Mouse (Mus musculus) hindbrain, embryonic 11.5 days (tissue): Measurements from ENCODE around the gene Kat6b. TPM values are rescaled to one million over a fixed set of nuclear protein-coding genes. Genes with fewer than 3 reads are reported as not detected.

Source experiments
- ATAC-seq: fragments of 200-750 bp; cut with Nextera tagmentation; 2 replicates; pipeline ENCODE4 v1.8.0; 2017; ENCODE audit warnings: mild to moderate bottlenecking, moderate TSS enrichment, moderate library complexity; ENCODE audit not compliant: low FRiP score
- DNase-seq: peaks from one replicate; pipeline ENCODE4 v3.0.0-alpha.2; 2015; ENCODE audit warnings: low spot score
- H3K27ac ChIP-seq: fragments of 300-500 bp; sonication (generic); 2 replicates; pipeline ENCODE4 v1.5.1; 2014; ENCODE audit warnings: mild to moderate bottlenecking, low read depth, low read length
- H3K27me3 ChIP-seq: fragments of 300-500 bp; sonication (generic); 2 replicates; pipeline ENCODE4 v1.6.1; 2014; ENCODE audit warnings: mild to moderate bottlenecking, low read length, moderate library complexity, mixed read lengths; ENCODE audit not compliant: control insufficient read depth, insufficient read depth
- H3K36me3 ChIP-seq: fragments of 300-500 bp; sonication (generic); 2 replicates; pipeline ENCODE4 v1.6.1; 2014; ENCODE audit warnings: mild to moderate bottlenecking, low read length, moderate library complexity, mixed read lengths; ENCODE audit not compliant: control insufficient read depth, insufficient read depth
- H3K4me1 ChIP-seq: fragments of 300-500 bp; sonication (generic); replicated peaks from 2 replicates; pipeline ENCODE4 v1.6.1; 2014; ENCODE audit warnings: low read length, mixed read lengths; ENCODE audit not compliant: control insufficient read depth, insufficient read depth
- H3K4me2 ChIP-seq: fragments of 300-500 bp; sonication (generic); replicated peaks from 2 replicates; pipeline ENCODE4 v1.6.1; 2014; ENCODE audit warnings: mild to moderate bottlenecking, low read depth, low read length
- H3K4me3 ChIP-seq: fragments of 300-500 bp; sonication (generic); 2 replicates; pipeline ENCODE4 v1.5.1; 2014; ENCODE audit warnings: low read depth, low read length
- H3K9ac ChIP-seq: fragments of 300-500 bp; sonication (generic); 2 replicates; pipeline ENCODE4 v1.6.1; 2014; ENCODE audit warnings: low read depth, low read length
- H3K9me3 ChIP-seq: fragments of 300-500 bp; sonication (generic); 2 replicates; pipeline ENCODE4 v1.6.1; 2016; ENCODE audit warnings: low read length; ENCODE audit not compliant: control insufficient read depth
- WGBS: fragments of 180-500 bp; shearing (Covaris S2); extraction: QIAGEN DNeasy Blood & Tissue Kit; methylation state at CpG from one replicate; pipeline ENCODE4 v1.1.7; 2014; 5-methylcytosine and 5-hydroxymethylcytosine counted together
- polyA plus RNA-seq: library from polyadenylated mRNA; unstranded; fragments of >200 nt; fragmentation: Nextera tagmentation; extraction: Ambion mirVana; gene quantifications from 2 replicates; pipeline ENCODE4 v1.2.1, GENCODE M21; 2014

The Kat6b gene
- polyA plus RNA-seq, 1 experiment from 2014 or later = 24.0 TPM

DNA sequence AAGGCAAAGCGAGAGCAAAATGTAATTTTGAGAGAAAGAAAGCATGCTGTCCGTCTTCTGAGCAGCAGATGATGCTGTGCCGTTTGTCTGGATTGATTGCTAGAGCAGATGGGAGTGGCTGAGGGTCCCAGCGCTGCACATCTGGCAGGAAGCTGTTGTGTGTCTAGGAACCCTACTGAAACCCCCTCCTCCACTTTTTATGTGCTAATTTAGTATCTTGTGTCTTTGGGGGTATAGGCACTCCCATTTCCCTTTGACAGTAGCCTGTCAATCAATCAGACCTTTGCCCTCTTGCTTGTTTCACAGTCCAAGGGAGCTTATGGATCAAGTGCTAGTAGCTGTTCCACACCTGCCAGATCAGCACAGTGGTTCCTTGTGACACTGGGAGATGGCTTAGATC lies 191.9 kb downstream of the Kat6b start:
- 43% methylated on average over 4 of the region's 4 CpGs for WGBS
- Histone ChIP-seq H3K4me2 (no peak overlapping the region), H3K4me3 (no peak overlapping the region), H3K27ac (no peak overlapping the region), H3K36me3 (0 out of 2 replicates have a peak, but pooled peaks cover 7% of the 10 kb centered on the region), H3K4me1 (no peaks in the 10 kb centered on the region), H3K9me3 (no peaks in the 10 kb centered on the region), H3K27me3 (no peaks in the 10 kb centered on the region), H3K9ac (no peak overlapping the region)
- ATAC-seq (no peak), DNase-seq (no peak)

DNA sequence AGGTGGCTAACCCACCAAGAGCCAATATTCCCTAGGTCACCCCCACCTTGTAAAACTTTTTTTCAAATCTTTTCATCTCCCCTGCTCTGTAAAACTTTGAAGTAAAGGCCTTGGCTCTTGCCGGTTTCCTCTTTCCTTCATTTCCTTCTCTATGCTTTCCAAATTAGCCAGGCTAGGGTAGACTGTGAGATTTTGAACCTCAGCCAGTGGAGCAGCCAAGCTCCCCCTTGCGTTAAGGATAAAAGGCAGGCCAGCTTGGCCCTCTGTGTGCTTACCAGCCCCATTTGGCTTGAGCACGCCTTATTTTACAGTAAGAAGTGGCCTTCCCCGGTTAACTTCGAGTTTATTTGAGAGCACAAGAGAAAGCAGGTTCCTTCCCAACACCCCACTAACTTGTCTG lies 193.2 kb downstream of the Kat6b start:
- Histone ChIP-seq H3K4me3 (no peak overlapping the region), H3K9ac (no peak overlapping the region), H3K9me3 (no peaks in the 10 kb centered on the region), H3K4me2 (no peak overlapping the region), H3K27me3 (no peaks in the 10 kb centered on the region), H3K27ac (no peak overlapping the region), H3K4me1 (no peaks in the 10 kb centered on the region), H3K36me3 (0 out of 2 replicates have a peak, but pooled peaks cover 2% of the 10 kb centered on the region)
- DNase-seq = no peak
- WGBS = 75% methylated on average over 5 of the region's 5 CpGs
- ATAC-seq = no peak

DNA sequence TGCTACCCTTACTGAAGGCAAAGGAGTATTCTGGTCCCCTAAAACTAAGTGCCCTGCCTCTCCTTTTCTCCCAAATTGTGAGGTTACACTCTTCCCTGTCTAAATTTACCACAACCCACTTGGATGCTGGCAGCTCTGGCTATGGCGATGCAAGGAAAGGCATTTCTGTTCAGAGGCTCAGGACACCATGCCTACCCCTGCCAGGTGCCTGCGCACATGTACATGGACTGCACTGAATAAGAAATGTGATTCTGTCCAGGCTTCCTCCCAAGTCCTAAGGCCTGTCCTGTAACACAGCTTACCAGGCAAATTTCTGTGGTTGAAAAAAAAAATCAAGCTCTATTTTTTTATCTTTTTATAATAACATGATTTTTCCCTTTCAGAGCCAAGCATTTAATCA lies 195.0 kb downstream of the Kat6b start:
- no peaks in the 10 kb centered on the region for H3K36me3 ChIP-seq
- no peaks in the 10 kb centered on the region for H3K4me1 ChIP-seq
- no peaks in the 10 kb centered on the region for H3K27me3 ChIP-seq
- ATAC-seq = no peak
- WGBS = 74% methylated on average over 2 of the region's 2 CpGs
- no peak overlapping the region for H3K4me3 ChIP-seq
- no peak overlapping the region for H3K9ac ChIP-seq
- H3K9me3 ChIP-seq = no peaks in the 10 kb centered on the region
- H3K4me2 ChIP-seq = no peak overlapping the region
- no peak for DNase-seq
- H3K27ac ChIP-seq = no peak overlapping the region

DNA sequence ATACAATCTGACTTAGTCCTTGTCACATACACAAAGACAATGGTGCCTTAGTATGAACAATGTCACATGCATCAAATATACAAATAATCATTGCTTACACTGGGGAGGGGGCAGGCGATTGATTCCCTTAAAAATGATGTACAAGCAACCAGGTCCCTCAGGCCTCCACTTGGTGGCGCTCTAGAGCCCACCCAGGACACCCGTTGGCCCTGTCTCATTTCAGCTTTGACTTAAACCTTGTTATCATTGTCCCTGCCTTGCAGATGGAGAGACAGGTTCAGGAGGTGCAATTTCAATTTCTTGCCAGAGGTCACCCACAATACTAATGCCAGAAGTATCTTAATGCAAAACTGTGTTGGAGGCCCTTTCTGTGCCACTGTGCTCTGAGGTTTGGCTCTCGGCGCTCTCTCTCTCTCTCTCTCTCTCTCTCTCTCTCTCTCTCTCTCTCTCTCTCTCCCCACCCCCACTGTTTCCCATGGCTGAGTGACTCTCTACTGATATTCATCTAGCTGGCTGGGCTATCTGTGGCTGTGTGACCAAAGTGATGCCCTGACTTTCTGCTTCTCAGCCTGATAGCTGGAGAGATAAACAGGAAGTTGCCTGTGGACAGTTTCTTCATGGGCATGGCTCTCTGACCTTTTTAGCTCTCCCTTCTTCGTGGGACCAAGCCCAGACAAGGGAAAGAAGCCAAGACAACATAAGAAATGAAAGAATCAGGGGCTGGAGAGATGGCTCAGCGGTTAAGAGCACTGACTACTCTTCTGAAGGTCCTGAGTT lies 197.5 kb downstream of the Kat6b start:
- Histone ChIP-seq H3K4me2 (no peak overlapping the region), H3K9ac (no peak overlapping the region), H3K27ac (no peak overlapping the region), H3K9me3 (no peaks in the 10 kb centered on the region), H3K4me1 (no peaks in the 10 kb centered on the region), H3K27me3 (no peaks in the 10 kb centered on the region), H3K4me3 (no peak overlapping the region), H3K36me3 (no peaks in the 10 kb centered on the region)
- WGBS = 38% methylated on average over 7 of the region's 7 CpGs
- peak; percentile 76 for DNase-seq
- ATAC-seq = no peak

DNA sequence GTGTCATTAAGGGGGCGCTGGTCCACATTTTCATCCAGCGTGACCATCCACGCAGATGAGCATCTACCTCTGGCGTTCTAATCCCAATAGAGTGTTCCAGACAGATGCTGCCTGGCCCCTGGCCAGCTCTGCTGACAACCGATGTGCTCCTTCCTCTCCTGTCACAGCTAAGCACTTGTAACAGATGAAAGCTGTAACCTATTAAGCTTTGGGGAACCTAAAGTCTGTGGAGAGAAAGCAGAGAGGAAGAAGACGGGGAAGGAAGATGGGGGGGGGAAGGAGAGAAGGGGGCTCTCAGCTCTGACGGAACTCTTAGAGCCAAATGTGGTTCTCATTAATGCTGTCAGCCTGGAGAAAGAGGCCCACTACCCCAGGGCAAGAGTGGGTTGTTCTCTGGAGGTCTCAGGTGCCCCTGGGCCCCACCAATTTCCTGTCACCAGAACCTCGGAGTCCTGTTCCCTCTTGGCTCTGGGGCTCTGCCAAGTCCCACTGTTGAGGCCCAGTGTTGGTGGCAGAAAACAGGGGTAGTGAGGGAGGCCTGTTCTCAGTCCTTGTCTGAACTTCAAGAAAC lies 198.5 kb downstream of the Kat6b start:
- H3K4me1 ChIP-seq = no peaks in the 10 kb centered on the region
- WGBS = 44% methylated on average over 8 of the region's 8 CpGs
- H3K27ac ChIP-seq = no peak overlapping the region
- no peak for DNase-seq
- H3K4me3 ChIP-seq = no peak overlapping the region
- no peaks in the 10 kb centered on the region for H3K36me3 ChIP-seq
- no peak for ATAC-seq
- H3K27me3 ChIP-seq = no peaks in the 10 kb centered on the region
- no peak overlapping the region for H3K4me2 ChIP-seq
- no peak overlapping the region for H3K9ac ChIP-seq
- H3K9me3 ChIP-seq = no peaks in the 10 kb centered on the region

DNA sequence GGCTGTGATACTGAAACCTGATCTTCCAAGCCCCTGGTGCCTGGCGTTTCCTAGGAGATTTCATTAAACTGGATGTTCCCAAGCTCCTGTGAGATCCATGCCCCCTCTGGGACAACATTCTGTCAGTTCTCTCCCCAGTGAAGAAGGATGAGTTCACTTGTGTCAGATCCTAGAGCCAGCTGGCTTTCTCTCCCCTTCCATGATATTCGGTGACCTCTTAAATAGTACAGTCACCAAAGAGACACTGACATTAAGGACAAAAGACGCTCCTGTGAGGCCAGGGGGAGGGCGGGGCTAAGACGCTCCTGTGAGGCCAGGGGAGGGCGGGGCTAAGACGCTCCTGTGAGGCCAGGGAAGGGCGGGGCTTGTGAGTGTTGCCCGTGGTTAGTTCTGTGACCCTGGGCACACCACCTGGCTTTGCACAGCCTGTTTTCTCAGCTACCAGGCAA lies 201.5 kb downstream of the Kat6b start:
- H3K9me3 ChIP-seq = no peaks in the 10 kb centered on the region
- no peak overlapping the region for H3K9ac ChIP-seq
- ATAC-seq (peak; percentile 77), DNase-seq (peak; percentile 84)
- no peak overlapping the region for H3K4me3 ChIP-seq
- H3K4me2 ChIP-seq = peak overlapping the region; percentile 41
- WGBS = 0% methylated on average over 9 of the region's 9 CpGs
- no peaks in the 10 kb centered on the region for H3K36me3 ChIP-seq
- H3K4me1 ChIP-seq = 0 out of 2 replicates have a peak, but pooled peaks cover 3% of the 10 kb centered on the region
- H3K27me3 ChIP-seq = no peaks in the 10 kb centered on the region
- H3K27ac ChIP-seq = peak overlapping the region; percentile 58; the same call in 1 of the 2 replicates

DNA sequence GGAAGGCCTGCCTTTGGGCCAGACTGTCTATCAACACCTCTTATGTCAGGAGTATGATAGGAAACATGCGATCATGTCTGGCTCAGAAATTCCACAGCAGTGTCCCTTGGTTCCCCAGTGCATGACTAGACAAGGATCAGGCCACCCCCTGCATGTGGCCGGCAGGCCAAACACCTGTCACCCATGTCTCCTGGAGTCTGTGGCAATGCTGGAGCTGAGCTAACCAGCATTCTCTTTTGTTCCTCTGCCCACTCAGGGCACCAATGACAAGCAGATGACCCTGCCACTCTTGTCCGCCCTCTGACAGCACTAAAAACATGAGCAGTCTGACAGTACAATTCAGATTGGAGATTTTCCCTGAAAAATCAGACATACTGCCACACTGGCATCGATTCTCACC lies 202.6 kb downstream of the Kat6b start:
- Histone ChIP-seq H3K36me3 (no peaks in the 10 kb centered on the region), H3K4me2 (no peak overlapping the region), H3K27ac (no peak overlapping the region), H3K9ac (no peak overlapping the region), H3K4me1 (0 out of 2 replicates have a peak, but pooled peaks cover 3% of the 10 kb centered on the region), H3K27me3 (no peaks in the 10 kb centered on the region), H3K9me3 (no peaks in the 10 kb centered on the region), H3K4me3 (no peak overlapping the region)
- no peak for DNase-seq
- no peak for ATAC-seq
- 76% methylated on average over 4 of the region's 4 CpGs for WGBS

DNA sequence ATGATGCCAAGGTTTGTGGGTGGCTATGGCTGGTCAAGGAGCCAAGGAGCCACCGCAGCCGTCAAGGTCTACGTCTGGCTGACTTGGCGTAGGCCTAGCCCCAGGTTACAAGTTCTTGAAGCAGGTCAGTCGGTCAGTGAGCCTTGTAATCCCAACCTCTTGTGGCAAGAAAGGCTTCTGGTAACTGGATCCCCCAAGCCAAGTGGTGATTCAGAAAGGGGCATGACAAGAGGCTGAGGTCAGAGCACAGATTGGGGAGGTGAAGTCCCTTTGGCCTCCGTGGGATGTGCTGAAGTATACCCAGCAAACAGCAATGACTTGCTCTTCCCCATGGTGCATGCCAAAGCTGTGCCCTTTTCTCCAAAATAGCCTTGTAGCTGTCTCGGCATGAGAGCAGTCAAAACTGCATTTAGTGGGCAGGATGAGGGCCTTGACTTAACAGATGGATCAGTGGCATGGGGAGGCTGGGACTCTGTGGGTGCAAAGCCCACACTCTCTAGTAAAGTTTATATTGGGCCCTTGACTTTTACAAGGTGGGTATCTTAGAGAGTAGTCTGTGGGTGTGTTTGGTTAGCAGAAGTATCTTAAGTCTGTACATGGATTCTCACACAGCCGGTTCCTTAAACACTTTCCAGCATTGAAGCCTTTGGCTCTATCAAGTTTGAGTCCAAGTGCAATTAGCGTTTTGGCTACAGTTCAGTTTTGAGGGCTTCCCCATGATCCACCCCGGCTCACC lies 204.3 kb downstream of the Kat6b start:
- Histone ChIP-seq H3K4me1 (0 out of 2 replicates have a peak, but pooled peaks cover 3% of the 10 kb centered on the region), H3K27ac (no peak overlapping the region), H3K36me3 (no peaks in the 10 kb centered on the region), H3K27me3 (no peaks in the 10 kb centered on the region), H3K4me2 (no peak overlapping the region), H3K4me3 (no peak overlapping the region), H3K9ac (no peak overlapping the region), H3K9me3 (no peaks in the 10 kb centered on the region)
- 77% methylated on average over 10 of the region's 10 CpGs for WGBS
- ATAC-seq = no peak
- DNase-seq = no peak
